Mouse (Mus musculus): Measurements from ENCODE around the gene Foxc1. TPM values are rescaled to one million over a fixed set of nuclear protein-coding genes. Genes with fewer than 3 reads are reported as not detected.

The Foxc1 gene
- polyA plus RNA-seq, 1 experiment = 4.1 TPM

DNA sequence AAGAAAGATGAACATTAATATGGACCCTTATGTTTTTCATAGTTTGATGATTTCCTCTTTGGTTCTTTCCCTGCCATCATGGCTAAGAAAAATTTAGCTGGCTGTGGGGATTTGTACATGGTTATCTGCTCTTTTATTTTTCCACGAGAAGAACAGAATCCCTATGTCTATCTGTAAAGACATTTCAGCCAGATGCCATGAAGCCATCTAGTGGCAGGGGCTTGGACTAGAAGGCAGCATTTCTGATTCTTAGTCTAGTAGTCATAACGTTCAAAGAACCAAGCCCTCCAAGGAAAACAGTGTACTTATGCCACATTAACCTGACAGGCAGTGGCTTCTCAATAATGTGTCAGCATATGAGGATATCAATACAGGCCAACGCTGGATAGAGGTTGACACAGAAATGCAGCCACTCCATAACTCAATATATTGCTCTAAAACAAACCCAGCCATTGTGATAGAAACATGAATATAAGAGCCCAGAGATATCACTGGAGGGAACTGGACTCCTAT lies 21.4 kb downstream of the Foxc1 start:
- Histone ChIP-seq H3K4me3 (ENCODE audit: insufficient read depth, poor library complexity, severe bottlenecking) (no peak overlapping the region), H3ac (ENCODE audit: control insufficient read depth, insufficient read length, low read depth) (no peak overlapping the region), H3K27me3 (ENCODE audit: control insufficient read depth, insufficient read depth, insufficient read length) (no peaks in the 10 kb centered on the region), H3K79me3 (ENCODE audit: low read depth) (no peaks in the 10 kb centered on the region), H3K79me2 (ENCODE audit: control insufficient read depth, insufficient read depth) (no peaks in the 10 kb centered on the region), H3K36me3 (ENCODE audit: control insufficient read depth, insufficient read depth) (no peaks in the 10 kb centered on the region)
- TF ChIP-seq CEBPB (IDR thresholded peaks at IDR 0.05; ENCODE audit: low read depth) (no peak), MYOD1 (IDR thresholded peaks at IDR 0.05; ENCODE audit: control insufficient read depth, insufficient read length, low read depth) (no peak), USF1 (IDR thresholded peaks at IDR 0.05; ENCODE audit: low read depth) (no peak), CTCF (IDR thresholded peaks at IDR 0.05; ENCODE audit: control insufficient read depth, insufficient read depth, insufficient read length) (no peak), MYOG (IDR thresholded peaks at IDR 0.05; ENCODE audit: control insufficient read depth, extremely low read depth, insufficient read length) (no peak), MAX (IDR thresholded peaks at IDR 0.05) (no peak)

DNA sequence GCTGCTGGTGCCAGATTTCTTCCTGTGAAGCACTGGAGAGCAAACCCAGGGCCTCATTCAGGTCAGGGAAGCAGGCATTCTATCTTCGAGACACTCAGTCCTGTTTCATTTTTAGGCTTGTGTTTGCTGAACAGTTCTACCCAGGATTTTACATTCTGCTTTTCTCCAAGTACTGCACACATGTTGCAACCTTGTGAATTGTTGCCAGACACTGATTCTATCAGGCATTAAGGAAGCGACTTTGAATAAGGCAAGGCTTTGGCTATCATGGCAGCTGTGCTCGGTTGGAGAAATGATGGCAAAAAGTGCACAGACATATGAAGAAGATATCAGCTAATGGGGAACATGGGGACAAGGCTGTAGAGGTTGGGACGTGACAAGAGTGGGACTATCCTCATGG lies 22.0 kb downstream of the Foxc1 start:
- no peak for TF ChIP-seq CEBPB (IDR thresholded peaks at IDR 0.05; ENCODE audit: low read depth)
- no peak for TF ChIP-seq MAX (IDR thresholded peaks at IDR 0.05)
- TF ChIP-seq MYOG (IDR thresholded peaks at IDR 0.05; ENCODE audit: control insufficient read depth, extremely low read depth, insufficient read length) = no peak
- no peak for TF ChIP-seq CTCF (IDR thresholded peaks at IDR 0.05; ENCODE audit: control insufficient read depth, insufficient read depth, insufficient read length)
- no peak for TF ChIP-seq USF1 (IDR thresholded peaks at IDR 0.05; ENCODE audit: low read depth)
- no peak for TF ChIP-seq FOSL1 (IDR thresholded peaks at IDR 0.05; ENCODE audit: insufficient read depth, low read length, poor library complexity, severe bottlenecking)
- no peak for TF ChIP-seq MYOD1 (IDR thresholded peaks at IDR 0.05; ENCODE audit: control insufficient read depth, insufficient read length, low read depth)
- no peaks in the 10 kb centered on the region for H3K27me3 ChIP-seq (ENCODE audit: control insufficient read depth, insufficient read depth, insufficient read length)
- no peaks in the 10 kb centered on the region for H3K79me3 ChIP-seq (ENCODE audit: low read depth)
- no peaks in the 10 kb centered on the region for H3K79me2 ChIP-seq (ENCODE audit: control insufficient read depth, insufficient read depth)
- H3ac ChIP-seq (ENCODE audit: control insufficient read depth, insufficient read length, low read depth) = no peak overlapping the region
- H3K36me3 ChIP-seq (ENCODE audit: control insufficient read depth, insufficient read depth) = no peaks in the 10 kb centered on the region
- no peak overlapping the region for H3K4me3 ChIP-seq (ENCODE audit: insufficient read depth, poor library complexity, severe bottlenecking)

DNA sequence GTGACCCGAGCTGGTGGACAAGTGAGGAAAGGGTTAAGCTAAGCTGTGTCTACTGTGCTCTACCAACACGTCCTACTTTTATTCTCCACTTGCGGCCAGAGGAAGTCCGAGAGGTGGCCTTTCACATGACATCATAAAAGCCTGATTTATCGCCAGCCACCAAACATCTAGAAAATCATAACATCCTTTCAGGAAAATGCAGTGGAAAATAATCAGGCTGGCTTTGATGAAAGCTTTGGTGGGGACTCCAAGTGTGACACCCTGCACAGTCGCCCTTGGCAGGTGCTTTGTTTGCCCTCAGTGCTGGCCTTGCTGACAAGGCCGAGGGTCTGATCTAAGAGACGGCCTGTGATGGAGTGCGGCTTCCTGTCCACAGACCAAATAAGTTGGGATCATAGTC lies 23.9 kb downstream of the Foxc1 start:
- Histone ChIP-seq H3K79me3 (ENCODE audit: low read depth) (no peaks in the 10 kb centered on the region), H3K4me3 (ENCODE audit: insufficient read depth, poor library complexity, severe bottlenecking) (no peak overlapping the region), H3K27me3 (ENCODE audit: control insufficient read depth, insufficient read depth, insufficient read length) (no peaks in the 10 kb centered on the region), H3K36me3 (ENCODE audit: control insufficient read depth, insufficient read depth) (no peaks in the 10 kb centered on the region), H3ac (ENCODE audit: control insufficient read depth, insufficient read length, low read depth) (no peak overlapping the region), H3K79me2 (ENCODE audit: control insufficient read depth, insufficient read depth) (no peaks in the 10 kb centered on the region)
- TF ChIP-seq MAX (IDR thresholded peaks at IDR 0.05) (no peak), CTCF (IDR thresholded peaks at IDR 0.05; ENCODE audit: control insufficient read depth, insufficient read depth, insufficient read length) (no peak), MYOD1 (IDR thresholded peaks at IDR 0.05; ENCODE audit: control insufficient read depth, insufficient read length, low read depth) (no peak), FOSL1 (IDR thresholded peaks at IDR 0.05; ENCODE audit: insufficient read depth, low read length, poor library complexity, severe bottlenecking) (no peak), CEBPB (IDR thresholded peaks at IDR 0.05; ENCODE audit: low read depth) (no peak), MYOG (IDR thresholded peaks at IDR 0.05; ENCODE audit: control insufficient read depth, extremely low read depth, insufficient read length) (no peak), USF1 (IDR thresholded peaks at IDR 0.05; ENCODE audit: low read depth) (no peak)

DNA sequence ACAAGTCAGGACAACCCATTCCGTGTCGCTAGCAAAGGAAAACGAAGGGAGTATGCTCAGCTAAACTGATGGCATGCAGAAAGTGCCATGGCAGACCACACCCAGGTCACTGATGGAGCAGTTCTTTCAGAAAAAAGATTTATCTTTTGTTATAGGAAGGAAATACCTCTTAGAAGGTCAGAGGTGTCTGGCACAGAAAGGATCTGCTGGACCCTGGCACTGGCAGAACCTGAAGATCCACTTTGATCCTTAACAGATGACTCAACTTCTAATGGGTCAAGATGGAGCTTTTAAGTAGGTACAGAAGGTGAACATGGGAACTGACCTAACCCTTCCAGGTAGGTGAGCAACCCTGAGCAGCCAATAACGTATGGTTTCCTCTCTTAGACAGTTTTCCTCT lies 29.4 kb downstream of the Foxc1 start:
- TF ChIP-seq CEBPB (IDR thresholded peaks at IDR 0.05; ENCODE audit: low read depth) = no peak
- TF ChIP-seq MYOG (IDR thresholded peaks at IDR 0.05; ENCODE audit: control insufficient read depth, extremely low read depth, insufficient read length) = no peak
- no peak for TF ChIP-seq CTCF (IDR thresholded peaks at IDR 0.05; ENCODE audit: control insufficient read depth, insufficient read depth, insufficient read length)
- no peak for TF ChIP-seq USF1 (IDR thresholded peaks at IDR 0.05; ENCODE audit: low read depth)
- TF ChIP-seq MYOD1 (IDR thresholded peaks at IDR 0.05; ENCODE audit: control insufficient read depth, insufficient read length, low read depth) = no peak
- TF ChIP-seq MAX (IDR thresholded peaks at IDR 0.05) = no peak
- TF ChIP-seq FOSL1 (IDR thresholded peaks at IDR 0.05; ENCODE audit: insufficient read depth, low read length, poor library complexity, severe bottlenecking) = no peak
- Histone ChIP-seq H3ac (ENCODE audit: control insufficient read depth, insufficient read length, low read depth) (no peak overlapping the region), H3K79me2 (ENCODE audit: control insufficient read depth, insufficient read depth) (no peaks in the 10 kb centered on the region), H3K79me3 (ENCODE audit: low read depth) (no peaks in the 10 kb centered on the region), H3K27me3 (ENCODE audit: control insufficient read depth, insufficient read depth, insufficient read length) (no peaks in the 10 kb centered on the region), H3K36me3 (ENCODE audit: control insufficient read depth, insufficient read depth) (no peaks in the 10 kb centered on the region), H3K4me3 (ENCODE audit: insufficient read depth, poor library complexity, severe bottlenecking) (no peak overlapping the region)

DNA sequence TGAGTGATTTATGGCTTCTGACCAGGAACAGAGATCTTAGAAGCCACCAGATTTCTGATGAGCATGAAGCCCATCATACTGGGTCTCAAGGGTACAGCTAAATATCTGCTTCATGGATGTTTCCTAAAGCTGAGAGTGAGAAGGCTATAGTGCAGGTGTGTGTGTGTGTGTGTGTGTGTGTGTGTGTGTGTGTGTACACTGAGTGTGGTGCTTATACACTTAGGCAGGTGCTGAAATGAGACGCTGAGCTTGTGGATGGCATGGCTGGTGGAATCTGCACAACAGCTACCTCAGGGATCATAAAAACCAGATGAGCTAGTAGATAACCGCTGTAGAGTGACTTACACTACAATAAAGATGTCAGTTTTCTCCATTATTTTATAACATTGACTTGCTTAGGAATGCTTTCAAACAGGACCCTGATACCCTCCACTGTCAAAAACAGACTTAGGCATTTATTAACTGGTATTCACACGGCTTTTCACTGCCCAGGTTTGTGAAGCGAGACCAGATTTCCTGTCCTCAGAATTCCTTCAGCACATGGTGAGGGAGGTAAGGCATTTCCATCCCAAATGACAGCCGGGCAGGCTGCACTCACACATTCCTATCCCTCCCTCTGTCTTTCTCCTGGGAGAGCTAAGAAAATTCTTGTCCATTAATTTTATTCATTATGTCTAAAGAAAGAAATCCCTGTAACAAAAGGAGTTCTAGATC lies 43.0 kb downstream of the Foxc1 start:
- TF ChIP-seq MYOG (IDR thresholded peaks at IDR 0.05; ENCODE audit: control insufficient read depth, extremely low read depth, insufficient read length) = no peak
- no peak for TF ChIP-seq MAX (IDR thresholded peaks at IDR 0.05)
- no peak for TF ChIP-seq CTCF (IDR thresholded peaks at IDR 0.05; ENCODE audit: control insufficient read depth, insufficient read depth, insufficient read length)
- no peak for TF ChIP-seq FOSL1 (IDR thresholded peaks at IDR 0.05; ENCODE audit: insufficient read depth, low read length, poor library complexity, severe bottlenecking)
- TF ChIP-seq CEBPB (IDR thresholded peaks at IDR 0.05; ENCODE audit: low read depth) = no peak
- TF ChIP-seq MYOD1 (IDR thresholded peaks at IDR 0.05; ENCODE audit: control insufficient read depth, insufficient read length, low read depth) = no peak
- no peak for TF ChIP-seq USF1 (IDR thresholded peaks at IDR 0.05; ENCODE audit: low read depth)
- H3K4me3 ChIP-seq (ENCODE audit: insufficient read depth, poor library complexity, severe bottlenecking) = no peak overlapping the region
- no peak overlapping the region for H3ac ChIP-seq (ENCODE audit: control insufficient read depth, insufficient read length, low read depth)
- H3K79me3 ChIP-seq (ENCODE audit: low read depth) = no peaks in the 10 kb centered on the region
- H3K79me2 ChIP-seq (ENCODE audit: control insufficient read depth, insufficient read depth) = no peaks in the 10 kb centered on the region
- no peaks in the 10 kb centered on the region for H3K27me3 ChIP-seq (ENCODE audit: control insufficient read depth, insufficient read depth, insufficient read length)
- H3K36me3 ChIP-seq (ENCODE audit: control insufficient read depth, insufficient read depth) = no peaks in the 10 kb centered on the region
